Mouse (Mus musculus) spleen, adult 2 months (tissue): ENCODE data around the gene Nkx2-5.

Experiments
- CTCF ChIP-seq: fragments of 200-500 bp; IDR thresholded peaks from 2 replicates; pipeline ENCODE4 v1.5.1; 2011; ENCODE audit warnings: mild to moderate bottlenecking, inconsistent platforms; ENCODE audit not compliant: insufficient read depth, insufficient read length, insufficient replicate concordance; ENCODE audit errors: extremely low read depth
- POLR2A ChIP-seq: fragments of 200-500 bp; IDR thresholded peaks from 2 replicates; pipeline ENCODE4 v1.6.1; 2011; ENCODE audit warnings: low read depth, low read length, inconsistent platforms

- TF ChIP-seq CTCF (no peak), POLR2A (no peak)
These were observed 4.9 kb downstream of the Nkx2-5 start for GRCm38 (mm10) chr17:26839718-26840438.
